Mouse (Mus musculus): ENCODE measurements around the gene Dcaf12. TPM values are rescaled to one million over a fixed set of nuclear protein-coding genes. Genes with fewer than 3 reads are reported as not detected.

Dcaf12 gene
- polyA plus RNA-seq, 1 experiment from 2014 or later, result 70.8 TPM

- no peak for ATAC-seq (ENCODE audit: low FRiP score)
- WGBS, result 81% methylated on average over 11 of the region's 11 CpGs
- H3K9me3 ChIP-seq (replicated peaks), result no peaks in the 10 kb centered on the region
- H3K4me1 ChIP-seq, result no peaks in the 10 kb centered on the region
- H3K4me3 ChIP-seq (replicated peaks), result no peak overlapping the region
- H3K27ac ChIP-seq (replicated peaks), result no peak overlapping the region
- no peak overlapping the region for H3K9ac ChIP-seq (replicated peaks)
- H3K27me3 ChIP-seq (replicated peaks), result no peaks in the 10 kb centered on the region
- H3K36me3 ChIP-seq, result no peaks in the 10 kb centered on the region
- no peak overlapping the region for H3K4me2 ChIP-seq
These were observed 26.3 kb upstream of the Dcaf12 start for GRCm38 (mm10) chr4:41340912-41341550.

DNA sequence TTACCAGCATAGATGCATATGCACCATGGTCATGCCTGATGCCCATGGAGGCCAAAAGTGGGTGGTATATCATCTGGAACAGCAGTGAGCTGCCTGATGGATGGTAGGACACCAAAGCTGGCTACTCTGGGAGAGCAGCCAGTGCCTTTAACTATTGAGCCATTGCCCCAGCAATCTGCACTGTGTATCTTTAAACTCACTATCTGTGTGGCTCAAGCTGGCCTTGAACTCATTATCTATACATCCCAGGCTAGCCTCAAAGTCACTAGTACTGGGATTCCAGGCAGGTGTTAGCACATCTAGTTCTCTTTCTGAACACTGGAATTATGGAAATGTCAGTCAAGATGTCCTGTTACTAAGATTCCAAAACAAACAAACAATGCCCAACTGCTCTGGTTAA is 21.9 kb upstream of the Dcaf12 start:
- Histone ChIP-seq H3K4me3 (replicated peaks) (no peak overlapping the region), H3K9me3 (replicated peaks) (no peaks in the 10 kb centered on the region), H3K4me2 (no peak overlapping the region), H3K36me3 (no peaks in the 10 kb centered on the region), H3K27me3 (replicated peaks) (no peaks in the 10 kb centered on the region), H3K9ac (replicated peaks) (no peak overlapping the region), H3K27ac (replicated peaks) (no peak overlapping the region), H3K4me1 (no peaks in the 10 kb centered on the region)
- ATAC-seq (ENCODE audit: low FRiP score), result no peak

DNA sequence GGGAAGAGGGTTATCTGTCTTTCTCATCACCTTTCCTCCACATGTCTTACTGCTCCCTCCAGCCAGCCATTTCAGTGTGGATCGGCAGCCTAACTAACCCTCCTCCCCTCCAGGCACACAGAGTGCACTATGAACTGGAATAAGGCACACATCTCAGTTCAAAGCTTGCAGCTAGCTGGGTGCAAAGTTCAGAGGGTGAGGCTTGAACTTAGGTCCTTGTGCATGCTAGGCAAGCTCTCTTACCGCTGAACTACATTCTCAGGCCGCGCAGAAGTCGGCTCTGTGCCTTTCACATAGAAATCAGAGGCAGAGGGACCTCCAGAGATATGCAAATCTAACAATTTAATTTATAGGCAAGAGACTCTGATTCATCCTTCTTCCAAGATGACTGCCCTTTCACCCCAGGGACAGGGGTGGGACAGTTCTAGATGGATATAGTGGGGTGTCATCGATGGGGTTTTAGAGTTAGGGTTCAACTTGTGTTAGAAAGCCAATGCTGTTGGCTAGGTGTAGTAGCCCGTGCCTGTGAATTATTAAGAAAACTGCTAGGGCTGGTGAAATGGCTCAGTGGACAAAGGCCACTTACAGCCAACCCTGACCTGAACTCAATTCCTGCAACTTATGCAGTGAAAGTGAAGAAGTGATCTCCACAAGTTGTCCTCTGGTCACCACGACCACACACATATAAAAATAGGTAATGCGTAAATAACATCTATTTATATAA is 17.2 kb upstream of the Dcaf12 start:
- 87% methylated on average over 9 of the region's 9 CpGs for WGBS
- Histone ChIP-seq H3K4me3 (replicated peaks) (no peak overlapping the region), H3K4me1 (no peaks in the 10 kb centered on the region), H3K36me3 (no peaks in the 10 kb centered on the region), H3K4me2 (no peak overlapping the region), H3K27me3 (replicated peaks) (no peaks in the 10 kb centered on the region), H3K27ac (replicated peaks) (no peak overlapping the region), H3K9me3 (replicated peaks) (no peaks in the 10 kb centered on the region), H3K9ac (replicated peaks) (no peak overlapping the region)
- ATAC-seq (ENCODE audit: low FRiP score), result no peak

GRCm38 (mm10) chr4:41331085-41331484 is 16.4 kb upstream of the Dcaf12 start:
- ATAC-seq (ENCODE audit: low FRiP score), result no peak
- Histone ChIP-seq H3K36me3 (no peaks in the 10 kb centered on the region), H3K4me1 (no peaks in the 10 kb centered on the region), H3K4me2 (no peak overlapping the region), H3K4me3 (replicated peaks) (no peak overlapping the region), H3K9ac (replicated peaks) (no peak overlapping the region), H3K9me3 (replicated peaks) (no peaks in the 10 kb centered on the region), H3K27me3 (replicated peaks) (no peaks in the 10 kb centered on the region), H3K27ac (replicated peaks) (no peak overlapping the region)
- WGBS, result 83% methylated on average over 3 of the region's 3 CpGs

GRCm38 (mm10) chr4:41329481-41329880 is 14.8 kb upstream of the Dcaf12 start:
- ATAC-seq (ENCODE audit: low FRiP score), result no peak
- Histone ChIP-seq H3K9me3 (replicated peaks) (no peaks in the 10 kb centered on the region), H3K4me3 (replicated peaks) (no peak overlapping the region), H3K4me1 (no peaks in the 10 kb centered on the region), H3K27ac (replicated peaks) (no peak overlapping the region), H3K9ac (replicated peaks) (no peak overlapping the region), H3K27me3 (replicated peaks) (no peaks in the 10 kb centered on the region), H3K4me2 (no peak overlapping the region), H3K36me3 (no peaks in the 10 kb centered on the region)
- 40% methylated on average over 4 of the region's 4 CpGs for WGBS

- Histone ChIP-seq H3K4me2 (no peak overlapping the region), H3K27me3 (replicated peaks) (no peaks in the 10 kb centered on the region), H3K9me3 (replicated peaks) (no peaks in the 10 kb centered on the region), H3K27ac (replicated peaks) (no peak overlapping the region), H3K4me3 (replicated peaks) (no peak overlapping the region), H3K4me1 (no peaks in the 10 kb centered on the region), H3K9ac (replicated peaks) (no peak overlapping the region), H3K36me3 (no peaks in the 10 kb centered on the region)
- ATAC-seq (ENCODE audit: low FRiP score), result no peak
- 94% methylated on average over 6 of the region's 6 CpGs for WGBS
These were observed 12.2 kb upstream of the Dcaf12 start for GRCm38 (mm10) chr4:41326876-41327275.

- no peak for ATAC-seq (ENCODE audit: low FRiP score)
- Histone ChIP-seq H3K27me3 (replicated peaks) (no peaks in the 10 kb centered on the region), H3K4me3 (replicated peaks) (no peak overlapping the region), H3K4me1 (no peaks in the 10 kb centered on the region), H3K4me2 (no peak overlapping the region), H3K9me3 (replicated peaks) (no peaks in the 10 kb centered on the region), H3K9ac (replicated peaks) (no peak overlapping the region), H3K36me3 (no peaks in the 10 kb centered on the region), H3K27ac (replicated peaks) (no peak overlapping the region)
- WGBS, result 72% methylated on average over 4 of the region's 4 CpGs
These were observed 6.3 kb upstream of the Dcaf12 start for GRCm38 (mm10) chr4:41320971-41321370.

- WGBS, result 89% methylated on average over 5 of the region's 5 CpGs
- Histone ChIP-seq H3K27me3 (replicated peaks) (no peaks in the 10 kb centered on the region), H3K27ac (replicated peaks) (no peak overlapping the region), H3K9me3 (replicated peaks) (no peaks in the 10 kb centered on the region), H3K36me3 (no peaks in the 10 kb centered on the region), H3K4me1 (peaks cover 13% of the 10 kb centered on the region), H3K4me3 (replicated peaks) (no peak overlapping the region), H3K9ac (replicated peaks) (no peak overlapping the region), H3K4me2 (no peak overlapping the region)
- ATAC-seq (ENCODE audit: low FRiP score), result no peak
These were observed 3.6 kb upstream of the Dcaf12 start for GRCm38 (mm10) chr4:41318267-41318666.

- Histone ChIP-seq H3K9ac (replicated peaks) (peak overlapping the region; percentile 98), H3K36me3 (peaks cover 15% of the 10 kb centered on the region), H3K4me1 (peaks cover 39% of the 10 kb centered on the region), H3K27me3 (replicated peaks) (no peaks in the 10 kb centered on the region), H3K4me2 (peak overlapping the region; percentile 92), H3K9me3 (replicated peaks) (no peaks in the 10 kb centered on the region), H3K27ac (replicated peaks) (peak overlapping the region; percentile 97), H3K4me3 (replicated peaks) (peak overlapping the region; percentile 99)
- 60% methylated on average over 8 of the region's 8 CpGs for WGBS
- 0 out of 2 replicates have a peak, but pooled peaks have one; percentile 3 for ATAC-seq (ENCODE audit: low FRiP score)
These were observed 484 bp upstream of the Dcaf12 start for GRCm38 (mm10) chr4:41315173-41315572.

- ATAC-seq (ENCODE audit: low FRiP score), result 0 out of 2 replicates have a peak, but pooled peaks have one; percentile 3
- Histone ChIP-seq H3K4me1 (peaks cover 39% of the 10 kb centered on the region), H3K27me3 (replicated peaks) (no peaks in the 10 kb centered on the region), H3K9me3 (replicated peaks) (no peaks in the 10 kb centered on the region), H3K9ac (replicated peaks) (peak overlapping the region; percentile 98), H3K36me3 (peaks cover 28% of the 10 kb centered on the region), H3K4me3 (replicated peaks) (peak overlapping the region; percentile 99), H3K27ac (replicated peaks) (peak overlapping the region; percentile 97), H3K4me2 (peak overlapping the region; percentile 92)
- WGBS, result 12% methylated on average over 14 of the region's 14 CpGs
These were observed 967 bp downstream of the Dcaf12 start for GRCm38 (mm10) chr4:41313722-41314121.

- H3K4me1 ChIP-seq, result peaks cover 39% of the 10 kb centered on the region
- no peak overlapping the region for H3K4me3 ChIP-seq (replicated peaks)
- no peak overlapping the region for H3K4me2 ChIP-seq
- H3K9ac ChIP-seq (replicated peaks), result no peak overlapping the region
- no peak for ATAC-seq (ENCODE audit: low FRiP score)
- no peak overlapping the region for H3K27ac ChIP-seq (replicated peaks)
- peaks cover 34% of the 10 kb centered on the region for H3K36me3 ChIP-seq
- no peaks in the 10 kb centered on the region for H3K27me3 ChIP-seq (replicated peaks)
- H3K9me3 ChIP-seq (replicated peaks), result no peaks in the 10 kb centered on the region
- WGBS, result 96% methylated on average over 9 of the region's 9 CpGs
These were observed 3.8 kb downstream of the Dcaf12 start for GRCm38 (mm10) chr4:41310567-41311563.

Data from neural tube, embryonic 15.5 days (tissue).